Mouse (Mus musculus): Measurements from ENCODE around the gene Kpna7.
A peak's percentile ranks its signal among the peaks of the same experiment; 100 is the strongest.
"Not testable (repeated sequence)": the region's sequence is repeated elsewhere in the genome, so short reads cannot be mapped to it uniquely, and the experiment has no call there.

Gene Kpna7

GRCm38 (mm10) chr5:145016761-145017160, 67.1 kb downstream of the Kpna7 start:
- DNase-seq: not testable (repeated sequence)

GRCm38 (mm10) chr5:145014278-145014677, 69.6 kb downstream of the Kpna7 start:
- no peak for DNase-seq

GRCm38 (mm10) chr5:145008878-145009659, 74.8 kb downstream of the Kpna7 start:
- no peak for DNase-seq

- DNase-seq: no peak
Measured at GRCm38 (mm10) chr5:145005596-145005995, 78.2 kb downstream of the Kpna7 start.

GRCm38 (mm10) chr5:145004495-145004894, 79.3 kb downstream of the Kpna7 start:
- DNase-seq: no peak

GRCm38 (mm10) chr5:145003362-145003761, 80.5 kb downstream of the Kpna7 start:
- DNase-seq: no peak

GRCm38 (mm10) chr5:144998491-144998890, 85.3 kb downstream of the Kpna7 start:
- no peak for DNase-seq

- DNase-seq: no peak
Measured at GRCm38 (mm10) chr5:144990481-144990880, 93.3 kb downstream of the Kpna7 start.

- DNase-seq: no peak
Measured at GRCm38 (mm10) chr5:144990051-144990450, 93.8 kb downstream of the Kpna7 start.

GRCm38 (mm10) chr5:144989061-144989405, 94.8 kb downstream of the Kpna7 start:
- no peak for DNase-seq

- peak; percentile 22 for DNase-seq
Measured at GRCm38 (mm10) chr5:144988340-144989060, 95.3 kb downstream of the Kpna7 start.

GRCm38 (mm10) chr5:144987561-144987960, 96.3 kb downstream of the Kpna7 start:
- no peak for DNase-seq

- DNase-seq: no peak
Measured at GRCm38 (mm10) chr5:144984839-144985238, 99.0 kb downstream of the Kpna7 start.

- DNase-seq: no peak
Measured at GRCm38 (mm10) chr5:144983227-144983626, 100.6 kb downstream of the Kpna7 start.

- no peak for DNase-seq
Measured at GRCm38 (mm10) chr5:144979110-144979509, 104.7 kb downstream of the Kpna7 start.

GRCm38 (mm10) chr5:144978533-144979107, 105.2 kb downstream of the Kpna7 start:
- DNase-seq: no peak

GRCm38 (mm10) chr5:144971266-144971665, 112.6 kb downstream of the Kpna7 start:
- no peak for DNase-seq

- peak; percentile 88 for DNase-seq
Measured at GRCm38 (mm10) chr5:144965639-144966351, 118.0 kb downstream of the Kpna7 start, which contains the start of gene Smurf1. TSS of gene Smurf1 (minus strand) at chr5:144965847.

- DNase-seq: peak; percentile 79
Measured at GRCm38 (mm10) chr5:144964872-144965638, 118.8 kb downstream of the Kpna7 start.

- DNase-seq: peak; percentile 11
Measured at GRCm38 (mm10) chr5:144964465-144964864, 119.4 kb downstream of the Kpna7 start.

GRCm38 (mm10) chr5:144963817-144964261, 120.0 kb downstream of the Kpna7 start:
- peak; percentile 56 for DNase-seq

- DNase-seq: peak; percentile 49
Measured at GRCm38 (mm10) chr5:144963401-144963800, 120.4 kb downstream of the Kpna7 start.

Measured in right cerebral cortex, postnatal 14 days (tissue).